Mouse (Mus musculus) megakaryocyte progenitor cell, adult 5-6 weeks (primary cell): ENCODE data around the gene Wipi2. TPM values are rescaled to one million over a fixed set of nuclear protein-coding genes. Genes with fewer than 3 reads are reported as not detected.
A peak's percentile ranks its signal among the peaks of the same experiment; 100 is the strongest.

Experiments used
- ATAC-seq: replicated peaks from 2 replicates; pipeline ENCODE4 v1.8.0; 2016; ENCODE audit warnings: mild to moderate bottlenecking, moderate TSS enrichment, inconsistent platforms; ENCODE audit not compliant: poor library complexity
- total RNA-seq, 2 experiments: library from RNA; stranded (forward) in 1 of 2; stranded (reverse) in 1 of 2; fragments of 157-497, 149-512 nt in 1 of 2; fragments of 200-1000 nt in 1 of 2; gene quantifications; 2 replicates each; pipeline versions ENCODE4 v1.2.3 to v1.2.4; 2015 to 2017

Wipi2 gene
- total RNA-seq, 2 experiments from 2014 or later, result 17.6 to 29.3 TPM

DNA sequence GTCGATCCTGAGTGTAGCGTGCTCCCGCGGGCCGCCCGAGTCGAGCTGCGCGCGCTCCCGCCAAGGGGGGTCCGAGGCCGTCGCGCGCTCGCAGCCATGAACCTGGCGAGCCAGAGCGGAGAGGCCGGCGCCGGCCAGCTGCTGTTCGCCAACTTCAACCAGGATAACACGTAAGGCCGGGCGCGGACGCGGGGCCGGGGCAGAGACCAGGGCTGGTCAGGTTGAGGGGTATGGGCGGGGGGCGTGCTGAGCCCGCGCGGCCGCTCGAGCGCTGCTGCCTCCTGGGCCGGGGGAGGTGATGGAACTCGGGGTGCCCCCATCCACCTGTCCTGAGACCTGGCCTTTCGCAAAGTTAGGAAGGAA lies 2.1 kb downstream of the Wipi2 start:
- ATAC-seq, result no peak

GRCm38 (mm10) chr5:142630224-142630623 lies 2.7 kb downstream of the Wipi2 start:
- ATAC-seq, result peak; percentile 52

- peak; percentile 96 for ATAC-seq
These were observed 10.3 kb downstream of the Wipi2 start for GRCm38 (mm10) chr5:142637823-142638222.

DNA sequence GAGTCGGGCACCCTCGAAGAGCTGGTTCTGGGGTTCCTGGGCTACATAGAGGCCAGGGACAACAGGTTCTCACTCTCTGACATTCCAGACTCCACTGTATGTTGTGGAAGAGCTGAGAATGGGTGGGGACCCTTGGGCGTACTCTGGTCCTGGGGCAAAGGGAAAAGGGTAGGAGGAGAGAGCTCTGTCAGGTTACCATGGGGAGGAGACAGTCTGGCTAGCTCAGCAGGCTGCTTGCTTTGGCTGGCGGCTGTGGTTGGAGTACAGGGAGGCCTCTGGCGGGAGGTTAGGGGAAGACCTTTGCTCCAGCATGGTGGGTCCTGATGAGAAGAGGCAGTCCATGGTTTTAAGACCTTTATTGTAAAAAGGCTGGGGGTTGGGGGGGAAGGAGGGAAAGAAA lies 12.6 kb downstream of the Wipi2 start:
- no peak for ATAC-seq

DNA sequence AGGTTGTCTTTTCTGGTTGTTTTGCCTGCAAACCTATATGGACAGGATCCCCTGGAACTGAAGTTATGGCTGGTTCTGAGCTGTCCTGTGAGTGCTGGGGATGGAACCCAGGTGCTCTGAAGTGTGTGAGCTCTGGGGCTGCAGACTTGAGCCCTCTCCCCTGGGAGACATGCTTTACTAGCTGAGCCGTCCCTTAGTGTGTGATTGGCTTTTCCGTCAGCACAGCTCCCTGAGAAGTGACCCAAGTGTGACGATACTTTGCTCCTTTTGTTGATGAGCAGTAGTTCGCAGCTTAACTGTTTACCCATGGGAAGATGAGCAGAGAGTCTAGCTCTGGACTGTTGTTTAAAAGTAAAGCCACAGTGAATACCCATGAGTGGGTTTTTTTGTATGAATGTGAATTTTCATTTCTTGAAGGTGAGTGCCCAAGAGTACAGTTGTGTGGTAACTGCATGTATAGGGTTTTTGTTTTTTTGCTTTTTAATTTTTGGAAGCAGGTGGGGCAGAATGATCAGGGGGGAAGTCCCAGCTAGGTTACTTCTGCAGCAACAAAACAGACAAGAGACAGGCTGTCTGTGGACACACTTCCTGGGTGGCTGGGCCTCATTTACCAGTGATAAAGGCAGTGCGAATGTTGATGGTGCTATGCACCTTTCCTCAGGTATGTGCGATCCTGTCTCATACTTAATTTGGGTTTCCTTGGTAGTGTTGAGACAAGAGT lies 14.0 kb downstream of the Wipi2 start:
- ATAC-seq, result no peak

GRCm38 (mm10) chr5:142648162-142648561 lies 20.7 kb downstream of the Wipi2 start:
- ATAC-seq, result no peak

DNA sequence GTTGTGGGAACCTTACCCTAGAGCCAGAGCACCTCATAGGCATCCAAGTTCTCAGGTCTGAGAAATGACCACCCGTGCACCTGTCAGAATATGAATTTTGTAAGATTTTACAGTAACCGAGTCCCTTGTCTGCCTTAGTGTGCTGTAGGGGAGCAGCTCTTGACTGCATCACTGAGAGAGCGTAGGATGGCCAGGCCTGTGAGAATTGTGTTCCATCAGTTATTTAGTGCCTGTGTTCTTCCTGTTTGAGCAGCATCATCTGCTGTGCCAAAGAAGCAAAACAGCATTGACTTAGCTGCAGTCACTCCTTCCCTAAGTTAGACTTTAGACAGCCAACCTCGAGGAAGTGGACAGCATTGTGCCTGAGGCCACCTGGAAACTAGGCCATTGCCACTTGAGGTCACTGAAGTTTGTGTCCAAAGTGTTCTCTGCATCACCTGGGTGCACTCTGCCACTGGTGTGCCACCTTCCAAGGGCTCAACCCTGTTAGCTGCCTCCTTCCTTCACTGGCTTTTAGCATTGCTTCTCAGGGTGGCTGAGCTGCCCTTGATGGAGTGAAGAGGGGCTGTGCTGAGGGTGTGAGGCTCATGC lies 22.1 kb downstream of the Wipi2 start:
- ATAC-seq, result no peak

- ATAC-seq, result peak; percentile 14
These were observed 22.9 kb downstream of the Wipi2 start for GRCm38 (mm10) chr5:142650390-142650789.

DNA sequence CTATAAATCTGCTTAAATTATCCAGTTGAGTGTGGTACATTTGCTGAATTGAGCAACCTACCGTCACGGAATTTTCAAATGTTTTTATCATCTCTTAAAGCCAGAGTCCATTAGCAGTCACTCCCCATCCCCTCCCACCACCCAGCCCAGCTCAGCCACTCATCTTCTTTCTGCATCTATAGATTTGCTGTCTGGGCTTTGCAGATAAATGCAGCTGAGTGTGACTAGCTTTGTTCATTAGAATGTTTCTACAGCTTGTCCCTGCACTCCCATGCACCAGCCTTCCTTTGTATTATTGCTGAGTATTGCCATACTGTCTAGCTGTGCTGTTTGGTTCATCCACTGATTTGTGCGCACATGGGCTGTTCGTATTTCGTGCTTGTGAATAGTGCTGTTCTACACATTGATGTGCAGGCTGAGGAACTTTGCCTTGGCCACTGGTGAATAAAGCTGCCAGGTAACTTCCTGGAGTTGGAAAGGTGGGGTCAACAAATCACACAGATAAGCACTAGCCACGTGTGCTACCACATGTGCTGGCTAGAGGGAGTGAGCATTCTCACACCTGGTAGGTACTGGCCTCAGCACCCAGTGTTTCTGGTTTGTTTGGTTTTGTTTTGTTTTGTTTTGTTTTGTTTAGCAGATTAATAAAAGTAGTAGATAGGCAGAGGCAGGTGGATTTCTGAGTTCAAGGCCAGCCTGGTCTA lies 23.4 kb downstream of the Wipi2 start:
- peak; percentile 92 for ATAC-seq

DNA sequence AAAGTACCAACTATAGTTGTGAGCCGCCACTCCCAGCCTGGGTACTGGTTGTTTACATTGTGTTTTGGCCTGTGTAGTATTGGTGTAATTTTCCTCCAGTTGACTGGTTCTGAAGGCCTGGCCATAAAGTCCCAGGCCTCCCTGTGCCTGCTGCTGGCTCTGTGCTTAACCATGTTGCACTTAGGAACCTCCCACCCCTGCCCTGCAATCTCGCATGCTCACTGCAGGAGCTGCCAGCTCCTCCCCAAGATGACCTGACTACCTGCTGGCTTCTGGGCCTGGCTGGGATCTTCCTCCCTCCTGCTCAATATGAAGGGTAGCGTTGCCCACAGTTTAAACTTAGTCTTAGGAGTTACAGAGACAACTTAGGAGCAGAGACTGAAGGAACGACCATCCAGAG lies 24.8 kb downstream of the Wipi2 start:
- ATAC-seq, result no peak

GRCm38 (mm10) chr5:142660656-142661434 lies 33.3 kb downstream of the Wipi2 start:
- peak; percentile 37; the same call in 1 of the 2 replicates for ATAC-seq

- ATAC-seq, result no peak
These were observed 40.4 kb downstream of the Wipi2 start for GRCm38 (mm10) chr5:142667921-142668320.

GRCm38 (mm10) chr5:142668556-142669263 lies 41.2 kb downstream of the Wipi2 start:
- ATAC-seq, result no peak

DNA sequence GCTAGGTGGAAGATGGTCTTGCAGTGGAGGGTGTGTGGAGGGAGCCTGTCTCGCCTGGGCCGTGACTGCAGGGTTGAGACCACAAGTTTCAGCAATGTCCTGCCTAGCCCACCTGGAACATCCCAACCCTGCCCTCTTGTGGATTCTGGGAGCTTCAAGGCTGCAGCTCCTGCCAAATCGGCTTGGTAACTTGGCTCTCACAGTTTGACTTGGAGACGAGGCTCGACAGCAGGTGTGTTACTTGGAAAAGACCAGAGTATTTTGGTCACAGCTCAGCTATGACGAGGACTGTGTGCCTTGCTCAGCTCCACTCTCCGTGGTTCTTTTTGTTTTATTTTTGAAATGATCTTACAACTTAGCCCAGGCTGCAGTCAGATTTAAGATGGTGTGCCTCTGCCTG lies 42.2 kb downstream of the Wipi2 start:
- ATAC-seq, result no peak

GRCm38 (mm10) chr5:142673082-142673481 lies 45.6 kb downstream of the Wipi2 start:
- peak; percentile 42; the same call in 1 of the 2 replicates for ATAC-seq

DNA sequence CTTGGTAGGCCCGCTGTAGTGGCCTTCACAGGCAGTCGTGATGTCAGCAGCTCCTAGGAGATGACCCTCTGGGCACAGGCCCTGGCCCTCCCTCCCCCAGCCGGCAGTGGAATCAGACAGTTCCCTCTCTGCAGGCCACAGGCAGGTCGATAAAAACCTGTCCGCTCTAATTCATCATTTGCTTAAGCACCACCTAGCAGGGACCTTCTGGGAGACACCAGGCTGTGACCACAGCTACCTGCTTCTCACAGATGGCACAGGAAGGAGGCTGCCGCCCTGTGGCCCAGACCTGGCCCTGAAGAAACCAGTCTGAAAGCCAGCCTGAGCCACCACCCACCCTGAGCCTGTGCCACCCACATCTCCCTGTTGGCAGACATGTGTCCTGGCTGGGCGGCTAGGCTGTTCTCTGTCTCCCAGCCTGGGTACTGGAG lies 50.7 kb downstream of the Wipi2 start:
- no peak for ATAC-seq

DNA sequence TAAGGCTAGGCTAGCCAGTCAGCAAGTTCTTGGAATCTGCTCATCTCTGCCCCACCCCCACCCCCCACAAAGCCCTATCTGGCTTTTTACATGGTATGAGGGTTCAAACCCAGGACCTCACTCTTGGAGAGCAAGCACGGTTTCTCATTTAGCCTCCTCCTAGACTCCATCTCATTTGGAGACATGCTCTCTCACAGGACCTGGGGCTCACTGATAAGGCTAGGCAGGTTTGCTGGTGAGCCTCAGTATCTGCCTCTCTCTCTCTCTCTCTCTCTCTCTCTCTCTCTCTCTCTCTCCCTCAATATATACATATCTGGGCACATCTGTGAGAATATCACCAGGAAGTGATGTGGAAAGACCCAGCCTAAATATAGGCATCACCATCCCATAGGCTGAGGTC lies 51.6 kb downstream of the Wipi2 start:
- peak; percentile 31; the same call in 1 of the 2 replicates for ATAC-seq

DNA sequence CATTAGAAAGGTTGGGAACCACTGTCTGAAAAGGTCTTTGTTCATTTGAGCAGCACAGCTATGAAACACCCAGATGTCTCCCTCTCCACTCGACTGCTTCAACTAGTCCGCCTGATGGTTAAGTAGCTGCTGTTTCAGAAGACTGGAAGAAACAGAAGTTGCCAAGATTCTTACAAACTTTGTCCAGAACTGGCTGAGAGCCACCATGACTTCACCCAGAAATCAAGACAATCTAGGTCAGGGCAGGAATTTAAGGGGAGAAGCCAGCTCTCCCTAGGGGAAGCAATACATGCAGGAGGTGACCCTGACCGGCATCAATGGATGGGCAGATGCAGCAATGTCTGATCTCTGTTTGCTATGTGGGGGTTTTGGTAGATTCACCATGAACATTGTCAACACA lies 54.4 kb downstream of the Wipi2 start:
- ATAC-seq, result no peak

- no peak for ATAC-seq
These were observed 55.0 kb downstream of the Wipi2 start for GRCm38 (mm10) chr5:142682529-142682928.

GRCm38 (mm10) chr5:142688866-142689265 lies 61.4 kb downstream of the Wipi2 start:
- ATAC-seq, result no peak

DNA sequence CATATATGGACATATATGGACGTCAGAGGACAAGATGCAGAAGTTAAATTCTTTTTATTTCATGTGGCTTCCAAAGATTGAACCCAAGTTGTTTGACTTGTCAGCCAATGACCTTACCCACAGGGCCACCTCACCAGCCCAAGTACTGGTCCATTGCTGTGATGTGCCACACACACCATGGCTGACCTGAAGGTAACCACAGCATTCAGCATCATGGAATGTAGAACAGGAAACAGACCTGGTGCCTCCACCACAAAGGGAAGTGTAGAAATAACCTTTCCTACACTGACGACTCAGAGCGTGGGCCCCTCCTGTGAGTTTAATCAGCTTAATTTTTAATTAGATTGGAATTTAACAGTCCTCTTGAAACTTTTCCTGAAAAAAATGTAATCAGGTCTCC lies 62.8 kb downstream of the Wipi2 start:
- peak; percentile 59 for ATAC-seq
